Mouse (Mus musculus): ENCODE results near the gene 0610012G03Rik.

- no peak for TF ChIP-seq CTCF (IDR thresholded peaks at IDR 0.05; ENCODE audit: insufficient read depth, low read length)
- TF ChIP-seq POLR2A (IDR thresholded peaks at IDR 0.05; ENCODE audit: borderline replicate concordance, extremely low read depth, low read depth, low read length) = no peak
These were observed 31.2 kb upstream of the 0610012G03Rik start for GRCm38 (mm10) chr16:31979501-31979900.
